In genomic region chr3:52046895-52047372, GRCm38 (mm10) we compare ENCODE assay signal across 8 mouse cellular contexts. TPM values are rescaled to one million over a fixed set of nuclear protein-coding genes. Genes with fewer than 3 reads are reported as not detected.
A peak's percentile ranks its signal among the peaks of the same experiment; 100 is the strongest.
DNase-seq lines count a peak whose midpoint lies in the region; ATAC-seq and TF ChIP-seq lines count a peak whose summit lies in the region.

No protein-coding gene starts in this region.

- peak; percentile 98 for DNase-seq in MN1 (ENCODE audit: low spot score)
- DNase-seq in cerebellum, adult 9-10 months: peak; percentile 95
- peak; percentile 86 to 93 for DNase-seq in frontal cortex, adult 2 months (ENCODE audit: extremely low spot score in 1 of 2, low spot score in 1 of 2)
- peak; percentile 95 for DNase-seq in hindbrain, embryonic 11.5 days (ENCODE audit: low spot score)
- peak; percentile 94 for DNase-seq in layer of hippocampus, adult 9-11 months
- DNase-seq in lung, postnatal 0 days (ENCODE audit: low spot score): peak; percentile 99
- peak; percentile 67 for DNase-seq in ovary, postnatal 10 days (ENCODE audit: low spot score)
- peak; percentile 89 for DNase-seq in thymus, postnatal 0 days (ENCODE audit: low spot score)

- H3K27me3 ChIP-seq in hindbrain, embryonic 11.5 days (ENCODE audit: control insufficient read depth, insufficient read depth, low read length): no peaks in the 10 kb centered on the region
- no peaks in the 10 kb centered on the region for H3K27me3 ChIP-seq in lung, postnatal 0 days (replicated peaks; ENCODE audit: insufficient read depth, low read length)

- 0 out of 2 replicates have a peak, but pooled peaks have one; percentile 39 for TF ChIP-seq EP300 in lung, postnatal 0 days (IDR thresholded peaks at IDR 0.05)

- ATAC-seq in hindbrain, embryonic 11.5 days (ENCODE audit: low FRiP score): peak; percentile 81
- peak; percentile 93 for ATAC-seq in lung, postnatal 0 days

- peak; percentile 51 for TF ChIP-seq CTCF in lung, postnatal 0 days (IDR thresholded peaks at IDR 0.05)

- H3K27ac ChIP-seq in hindbrain, embryonic 11.5 days (ENCODE audit: low read depth, low read length): peak overlapping the region; percentile 86
- H3K27ac ChIP-seq in lung, postnatal 0 days (ENCODE audit: low read length): peak overlapping the region; percentile 78

- H3K36me3 ChIP-seq in hindbrain, embryonic 11.5 days (ENCODE audit: control insufficient read depth, insufficient read depth, low read length): no peaks in the 10 kb centered on the region
- H3K36me3 ChIP-seq in lung, postnatal 0 days (ENCODE audit: insufficient read depth, low read length): no peaks in the 10 kb centered on the region

- no peaks in the 10 kb centered on the region for H3K9me3 ChIP-seq in hindbrain, embryonic 11.5 days (ENCODE audit: control insufficient read depth, low read length)
- no peaks in the 10 kb centered on the region for H3K9me3 ChIP-seq in lung, postnatal 0 days (ENCODE audit: low read length)

- peak overlapping the region; percentile 22 for H3K4me3 ChIP-seq in hindbrain, embryonic 11.5 days (ENCODE audit: low read depth, low read length)
- peak overlapping the region; percentile 19 for H3K4me3 ChIP-seq in lung, postnatal 0 days (ENCODE audit: low read depth, low read length)

- H3K4me2 ChIP-seq in hindbrain, embryonic 11.5 days (replicated peaks; ENCODE audit: low read depth, low read length): peak overlapping the region; percentile 39
- H3K4me2 ChIP-seq in lung, postnatal 0 days (replicated peaks; ENCODE audit: low read depth, low read length): peak overlapping the region; percentile 42

- peak overlapping the region; percentile 60 for H3K9ac ChIP-seq in hindbrain, embryonic 11.5 days (ENCODE audit: low read depth, low read length)
- H3K9ac ChIP-seq in lung, postnatal 0 days (replicated peaks; ENCODE audit: low read depth): no peak overlapping the region

- under 1% methylated on average over 13 of the region's 13 CpGs for WGBS in hindbrain, embryonic 11.5 days
- under 1% methylated on average over 13 of the region's 13 CpGs for WGBS in lung, postnatal 0 days

- peaks cover 16% of the 10 kb centered on the region for H3K4me1 ChIP-seq in hindbrain, embryonic 11.5 days (replicated peaks; ENCODE audit: control insufficient read depth, insufficient read depth, low read length)
- peaks cover 22% of the 10 kb centered on the region for H3K4me1 ChIP-seq in lung, postnatal 0 days (ENCODE audit: insufficient read depth, low read depth, low read length)

RNA-seq across cellular contexts. Expression of gene Maml3, which starts 57.9 kb away (rescaled TPM):
- polyA plus RNA-seq in frontal cortex, adult 2 months (2012; rRNA removed): 5.6 and 6.0 TPM in 2 replicates
- polyA plus RNA-seq in hindbrain, embryonic 11.5 days (2014; fragmentation: Nextera tagmentation; extraction: Ambion mirVana): 6.5 and 7.5 TPM in 2 replicates
- polyA plus RNA-seq in lung, postnatal 0 days (2015; fragmentation: Nextera tagmentation; extraction: Ambion mirVana): 5.6 and 7.2 TPM in 2 replicates
- polyA plus RNA-seq in thymus, postnatal 0 days (2015; fragmentation: Nextera tagmentation; extraction: Ambion mirVana): 1.7 and 2.6 TPM in 2 replicates

Comparison
In these comparisons a context has a peak if more than half of its experiments do, and no peak if none do; other contexts are left out.
1. Peak in every context shown above with its lines: DNase-seq, ATAC-seq, H3K4me3 ChIP-seq and H3K27ac ChIP-seq.